Mouse (Mus musculus) midbrain, embryonic 13.5 days (tissue): ENCODE measurements around the gene Tgm2. TPM values are rescaled to one million over a fixed set of nuclear protein-coding genes. Genes with fewer than 3 reads are reported as not detected.
A peak's percentile ranks its signal among the peaks of the same experiment; 100 is the strongest.

Source experiments
- ATAC-seq: fragments of 200-750 bp; cut with Nextera tagmentation; 2 replicates; pipeline ENCODE4 v1.8.0; 2017; ENCODE audit warnings: mild to moderate bottlenecking, moderate TSS enrichment, moderate library complexity
- H3K27ac ChIP-seq: fragments of 300-500 bp; sonication (generic); 2 replicates; pipeline ENCODE4 v1.5.1; 2015; ENCODE audit warnings: inconsistent platforms, mild to moderate bottlenecking, moderate library complexity
- H3K27me3 ChIP-seq: fragments of 300-500 bp; sonication (generic); 2 replicates; pipeline ENCODE4 v1.6.1; 2015; ENCODE audit warnings: mild to moderate bottlenecking, inconsistent platforms
- H3K36me3 ChIP-seq: fragments of 300-500 bp; sonication (generic); 2 replicates; pipeline ENCODE4 v1.6.1; 2015; ENCODE audit warnings: mild to moderate bottlenecking, inconsistent platforms
- H3K4me1 ChIP-seq: fragments of 300-500 bp; sonication (generic); replicated peaks from 2 replicates; pipeline ENCODE4 v1.6.1; 2015; ENCODE audit warnings: inconsistent platforms
- H3K4me2 ChIP-seq: fragments of 300-500 bp; sonication (generic); replicated peaks from 2 replicates; pipeline ENCODE4 v1.6.1; 2015; ENCODE audit warnings: moderate library complexity, mild to moderate bottlenecking, inconsistent platforms
- H3K4me3 ChIP-seq: fragments of 300-500 bp; sonication (generic); replicated peaks from 2 replicates; pipeline ENCODE4 v1.5.1; 2015; ENCODE audit warnings: mild to moderate bottlenecking, inconsistent platforms
- H3K9ac ChIP-seq: fragments of 300-500 bp; sonication (generic); replicated peaks from 2 replicates; pipeline ENCODE4 v1.6.1; 2015; ENCODE audit warnings: mild to moderate bottlenecking, inconsistent platforms
- H3K9me3 ChIP-seq: fragments of 300-500 bp; sonication (generic); 2 replicates; pipeline ENCODE4 v1.6.1; 2016; ENCODE audit warnings: mild to moderate bottlenecking, inconsistent platforms
- WGBS: fragments of 180-500 bp; shearing (Covaris S2); methylation state at CpG from one replicate; pipeline ENCODE4 v1.1.7; 2015; 5-methylcytosine and 5-hydroxymethylcytosine counted together
- polyA plus RNA-seq: library from polyadenylated mRNA; unstranded; fragments of >200 nt; fragmentation: Nextera tagmentation; extraction: Ambion mirVana; gene quantifications from 2 replicates; pipeline ENCODE4 v1.2.1, GENCODE M21; 2015

The Tgm2 gene
- polyA plus RNA-seq, 1 experiment from 2014 or later: 12.3 TPM

DNA sequence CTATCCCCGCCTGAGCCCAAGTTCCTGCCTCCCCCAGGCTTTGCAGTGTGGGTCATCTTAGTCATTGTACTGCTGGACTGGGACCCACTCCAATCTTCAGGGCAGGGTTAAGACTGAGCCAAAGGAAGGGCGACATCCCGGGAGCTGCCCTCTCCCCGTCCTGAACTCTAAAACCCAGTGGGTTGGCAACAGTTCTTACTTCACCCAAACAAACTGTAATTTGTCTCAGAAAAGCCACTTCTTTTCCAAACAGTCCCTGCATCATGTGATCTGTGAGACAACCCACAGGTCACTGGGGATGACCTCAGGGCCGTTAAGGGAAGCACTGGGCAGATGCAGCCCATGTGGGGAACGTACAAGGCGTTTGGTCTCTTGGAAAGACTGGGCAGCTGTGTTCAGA lies 10.0 kb downstream of the Tgm2 start:
- H3K4me3 ChIP-seq: no peak overlapping the region
- no peaks in the 10 kb centered on the region for H3K36me3 ChIP-seq
- no peaks in the 10 kb centered on the region for H3K27me3 ChIP-seq
- 63% methylated on average over 7 of the region's 7 CpGs for WGBS
- H3K27ac ChIP-seq: no peak overlapping the region
- H3K9me3 ChIP-seq: no peaks in the 10 kb centered on the region
- no peak overlapping the region for H3K4me2 ChIP-seq
- no peak overlapping the region for H3K9ac ChIP-seq
- peaks cover 8% of the 10 kb centered on the region; the same call in 1 of the 2 replicates for H3K4me1 ChIP-seq
- ATAC-seq: no peak

DNA sequence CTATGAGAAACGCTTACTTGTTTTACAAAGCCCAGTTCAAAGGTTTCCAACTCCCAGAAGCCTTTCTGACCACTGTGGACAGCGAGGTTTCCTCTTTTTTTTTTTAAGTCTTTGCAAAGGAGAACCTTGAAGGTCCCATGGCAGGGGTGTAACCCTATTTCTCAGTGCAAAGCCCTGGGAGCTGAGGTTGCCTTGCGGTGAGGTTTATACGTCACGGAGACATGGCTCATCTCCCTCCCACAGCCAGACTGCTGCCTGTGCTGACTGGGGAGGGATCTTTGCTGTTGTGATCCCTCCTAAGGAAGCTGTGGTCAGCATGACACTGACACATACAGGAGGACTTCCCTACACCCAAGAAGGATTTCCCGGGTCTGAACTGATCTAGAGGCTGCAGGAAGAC lies 13.2 kb downstream of the Tgm2 start:
- no peaks in the 10 kb centered on the region for H3K36me3 ChIP-seq
- no peak for ATAC-seq
- no peak overlapping the region for H3K9ac ChIP-seq
- no peaks in the 10 kb centered on the region for H3K9me3 ChIP-seq
- no peak overlapping the region for H3K27ac ChIP-seq
- peaks cover 20% of the 10 kb centered on the region for H3K4me1 ChIP-seq
- WGBS: 79% methylated on average over 6 of the region's 6 CpGs
- H3K4me3 ChIP-seq: no peak overlapping the region
- H3K27me3 ChIP-seq: no peaks in the 10 kb centered on the region
- H3K4me2 ChIP-seq: no peak overlapping the region

- WGBS: 86% methylated on average over 10 of the region's 10 CpGs
- Histone ChIP-seq H3K4me2 (no peak overlapping the region), H3K27ac (no peak overlapping the region), H3K4me1 (peaks cover 20% of the 10 kb centered on the region), H3K9me3 (no peaks in the 10 kb centered on the region), H3K9ac (no peak overlapping the region), H3K4me3 (no peak overlapping the region), H3K27me3 (no peaks in the 10 kb centered on the region), H3K36me3 (no peaks in the 10 kb centered on the region)
- no peak for ATAC-seq
Measured at GRCm38 (mm10) chr2:158132320-158132719, 13.9 kb downstream of the Tgm2 start.

DNA sequence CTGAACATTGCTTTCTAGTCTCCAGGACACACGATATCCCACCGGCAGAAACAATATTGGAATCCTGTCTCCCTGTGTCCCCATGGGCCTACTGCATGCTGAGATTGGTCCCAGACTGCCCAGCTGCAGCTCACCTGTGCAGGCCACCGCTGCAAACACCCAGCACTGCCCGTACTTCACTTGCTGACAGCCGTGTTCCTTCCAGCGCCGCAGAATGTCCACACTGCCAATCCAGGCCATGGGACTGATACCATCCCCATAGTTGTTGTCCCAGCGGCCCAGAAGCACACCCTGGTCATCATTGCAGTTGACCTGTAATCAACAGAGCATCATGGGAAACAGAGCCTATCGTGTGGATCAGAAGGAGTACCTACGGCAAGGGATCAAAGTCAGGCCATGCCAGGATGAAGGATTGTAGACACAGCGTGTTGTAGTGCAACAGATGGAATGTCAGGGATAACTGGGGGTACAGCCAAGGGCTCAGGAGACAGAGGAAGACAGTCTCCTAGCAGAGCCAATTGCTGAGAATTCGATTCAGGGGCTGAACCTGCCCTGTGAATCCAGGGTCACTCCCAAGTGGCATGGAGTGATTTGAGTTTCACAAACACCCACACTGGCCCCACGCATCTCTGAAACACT lies 14.9 kb downstream of the Tgm2 start:
- no peak for ATAC-seq
- no peaks in the 10 kb centered on the region for H3K9me3 ChIP-seq
- 91% methylated on average over 13 of the region's 13 CpGs for WGBS
- no peaks in the 10 kb centered on the region for H3K27me3 ChIP-seq
- H3K27ac ChIP-seq: no peak overlapping the region
- H3K4me3 ChIP-seq: no peak overlapping the region
- H3K9ac ChIP-seq: no peak overlapping the region
- peaks cover 20% of the 10 kb centered on the region for H3K4me1 ChIP-seq
- H3K4me2 ChIP-seq: no peak overlapping the region
- no peaks in the 10 kb centered on the region for H3K36me3 ChIP-seq

DNA sequence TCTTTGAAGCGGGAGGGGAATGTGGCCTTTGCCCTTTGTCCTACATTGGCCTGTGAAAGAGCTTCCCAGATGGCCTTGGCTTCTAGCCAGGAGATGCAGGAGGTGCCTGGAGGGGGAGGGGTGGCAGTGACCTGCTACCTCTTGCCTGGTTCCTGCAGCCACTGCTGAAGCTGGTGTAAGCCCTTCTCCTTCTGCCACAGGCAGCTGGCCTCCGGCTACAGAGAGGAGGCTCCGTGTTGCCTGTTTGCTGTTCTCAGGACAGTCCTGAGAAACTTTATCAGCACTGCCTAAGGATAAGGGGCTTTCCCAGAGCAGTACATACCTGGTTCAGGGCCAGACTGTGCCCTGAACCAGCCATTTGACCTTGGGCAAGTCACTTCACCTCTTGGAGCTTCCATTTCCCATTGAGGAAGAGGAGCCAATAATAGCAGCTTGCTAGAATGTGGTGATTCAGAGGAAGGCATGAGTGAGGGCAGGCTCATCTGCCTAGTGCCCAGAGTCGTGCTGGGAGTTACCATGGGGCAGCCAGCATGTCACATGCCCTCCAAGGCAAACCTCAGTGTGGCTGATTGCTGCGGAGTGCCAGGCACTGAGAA lies 15.7 kb downstream of the Tgm2 start:
- Histone ChIP-seq H3K36me3 (no peaks in the 10 kb centered on the region), H3K27me3 (no peaks in the 10 kb centered on the region), H3K4me3 (no peak overlapping the region), H3K4me2 (no peak overlapping the region), H3K27ac (no peak overlapping the region), H3K9me3 (no peaks in the 10 kb centered on the region), H3K9ac (no peak overlapping the region), H3K4me1 (peaks cover 20% of the 10 kb centered on the region)
- WGBS: 48% methylated on average over 5 of the region's 5 CpGs
- peak; percentile 53; the same call in 1 of the 2 replicates for ATAC-seq

GRCm38 (mm10) chr2:158129291-158130002 lies 16.8 kb downstream of the Tgm2 start:
- H3K4me3 ChIP-seq: no peak overlapping the region
- H3K4me1 ChIP-seq: peaks cover 20% of the 10 kb centered on the region
- no peak overlapping the region for H3K9ac ChIP-seq
- no peak overlapping the region for H3K27ac ChIP-seq
- 89% methylated on average over 16 of the region's 16 CpGs for WGBS
- H3K4me2 ChIP-seq: no peak overlapping the region
- no peaks in the 10 kb centered on the region for H3K9me3 ChIP-seq
- H3K36me3 ChIP-seq: no peaks in the 10 kb centered on the region
- H3K27me3 ChIP-seq: no peaks in the 10 kb centered on the region
- ATAC-seq: no peak

- Histone ChIP-seq H3K4me2 (no peak overlapping the region), H3K4me1 (peaks cover 20% of the 10 kb centered on the region), H3K27ac (no peak overlapping the region), H3K36me3 (no peaks in the 10 kb centered on the region), H3K4me3 (no peak overlapping the region), H3K9me3 (no peaks in the 10 kb centered on the region), H3K27me3 (no peaks in the 10 kb centered on the region), H3K9ac (no peak overlapping the region)
- no peak for ATAC-seq
- 86% methylated on average over 8 of the region's 8 CpGs for WGBS
Measured at GRCm38 (mm10) chr2:158128461-158129130, 17.6 kb downstream of the Tgm2 start.

DNA sequence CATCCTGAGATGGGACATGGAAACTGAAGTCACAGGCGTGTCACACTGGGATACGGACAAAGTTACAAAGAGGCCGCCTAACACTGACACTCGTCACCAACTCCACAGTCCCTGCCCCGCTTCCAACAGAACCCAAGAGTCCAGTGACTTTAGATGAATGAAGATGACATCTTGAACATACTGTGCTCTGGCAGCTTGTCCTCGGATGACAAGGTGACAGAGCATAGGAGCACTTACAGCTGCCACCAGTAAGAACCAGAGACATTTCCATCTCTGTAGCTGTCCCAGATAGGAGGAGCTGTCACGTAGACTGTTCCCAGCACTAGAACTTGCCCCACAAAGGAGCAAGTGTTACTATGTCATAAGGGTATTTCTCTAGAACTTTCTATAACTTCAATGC lies 18.4 kb downstream of the Tgm2 start:
- Histone ChIP-seq H3K4me2 (no peak overlapping the region), H3K36me3 (no peaks in the 10 kb centered on the region), H3K4me3 (no peak overlapping the region), H3K9me3 (no peaks in the 10 kb centered on the region), H3K27me3 (no peaks in the 10 kb centered on the region), H3K27ac (no peak overlapping the region), H3K4me1 (peaks cover 20% of the 10 kb centered on the region), H3K9ac (no peak overlapping the region)
- ATAC-seq: no peak
- WGBS: 87% methylated on average over 7 of the region's 7 CpGs

- Histone ChIP-seq H3K9ac (no peak overlapping the region), H3K4me3 (no peak overlapping the region), H3K4me1 (peaks cover 20% of the 10 kb centered on the region), H3K27ac (no peak overlapping the region), H3K36me3 (no peaks in the 10 kb centered on the region), H3K27me3 (no peaks in the 10 kb centered on the region), H3K4me2 (no peak overlapping the region), H3K9me3 (no peaks in the 10 kb centered on the region)
- WGBS: 92% methylated on average over 6 of the region's 6 CpGs
- ATAC-seq: no peak
Measured at GRCm38 (mm10) chr2:158127245-158127644, 19.0 kb downstream of the Tgm2 start.

DNA sequence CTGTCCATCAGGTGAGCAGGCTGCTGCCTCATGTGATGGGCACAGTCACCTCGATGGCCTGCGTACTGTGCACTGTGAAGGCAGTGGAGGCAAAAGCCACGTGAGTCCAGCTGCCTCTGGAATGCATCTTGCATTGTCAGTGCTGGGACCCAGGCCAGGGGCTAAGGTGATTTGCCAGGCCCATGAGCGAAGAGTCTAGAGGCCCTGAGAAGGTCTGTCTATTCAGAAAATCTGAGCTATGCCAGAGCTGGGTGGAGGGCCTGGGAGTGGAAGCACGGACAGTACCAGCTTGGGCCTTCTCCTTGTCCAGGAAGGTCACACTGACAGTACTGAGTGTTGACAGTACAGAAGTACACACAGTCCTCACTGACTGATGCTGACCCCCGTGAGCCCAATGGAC lies 23.4 kb downstream of the Tgm2 start:
- H3K4me1 ChIP-seq: peaks cover 10% of the 10 kb centered on the region; the same call in 1 of the 2 replicates
- 88% methylated on average over 6 of the region's 6 CpGs for WGBS
- no peaks in the 10 kb centered on the region for H3K9me3 ChIP-seq
- no peaks in the 10 kb centered on the region for H3K36me3 ChIP-seq
- no peak overlapping the region for H3K9ac ChIP-seq
- no peak for ATAC-seq
- H3K27me3 ChIP-seq: no peaks in the 10 kb centered on the region
- H3K4me3 ChIP-seq: no peak overlapping the region
- H3K4me2 ChIP-seq: no peak overlapping the region
- H3K27ac ChIP-seq: no peak overlapping the region

DNA sequence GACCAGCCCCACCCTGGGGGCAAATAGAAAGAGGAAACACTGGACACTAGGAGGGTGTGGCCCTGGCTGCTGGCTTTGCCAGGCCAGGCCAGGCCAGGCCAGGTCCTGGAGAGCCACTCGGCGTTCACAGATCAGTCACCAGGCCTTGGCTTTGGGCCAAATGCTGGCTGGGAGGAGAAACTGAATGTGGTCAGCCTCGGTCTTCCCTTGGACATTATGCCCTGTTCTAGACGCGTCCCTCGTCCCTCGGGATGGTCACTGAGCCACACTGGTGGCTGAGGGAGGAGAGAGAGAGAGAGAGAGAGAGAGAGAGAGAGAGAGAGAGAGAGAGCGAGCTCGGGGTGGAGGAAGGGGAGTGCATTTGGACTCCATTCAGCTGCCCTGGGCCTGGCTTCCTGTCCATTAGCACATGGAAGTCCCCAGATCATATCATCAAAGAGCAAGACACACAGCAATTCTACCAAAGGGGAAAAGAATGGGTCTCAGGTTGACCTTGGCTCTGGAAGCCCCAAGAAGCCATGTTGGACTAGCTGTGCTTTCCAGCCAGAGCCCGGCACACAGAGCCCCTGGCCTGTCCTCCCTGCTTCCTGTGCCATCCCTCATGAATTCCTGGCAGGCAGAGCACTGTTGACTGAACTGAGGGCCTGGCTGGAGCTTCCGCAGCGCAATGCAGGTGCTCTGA lies 24.4 kb downstream of the Tgm2 start:
- peaks cover 10% of the 10 kb centered on the region; the same call in 1 of the 2 replicates for H3K4me1 ChIP-seq
- 77% methylated on average over 12 of the region's 12 CpGs for WGBS

More for the DNA sequence above, 24.4 kb downstream of the Tgm2 start:
- no peaks in the 10 kb centered on the region for H3K9me3 ChIP-seq
- H3K9ac ChIP-seq: no peak overlapping the region
- H3K4me3 ChIP-seq: no peak overlapping the region
- H3K27me3 ChIP-seq: no peaks in the 10 kb centered on the region
- H3K36me3 ChIP-seq: no peaks in the 10 kb centered on the region
- ATAC-seq: no peak
- no peak overlapping the region for H3K27ac ChIP-seq
- H3K4me2 ChIP-seq: no peak overlapping the region
